Mouse (Mus musculus): ENCODE measurements around the gene Asap3. TPM values are rescaled to one million over a fixed set of nuclear protein-coding genes. Genes with fewer than 3 reads are reported as not detected.
A peak's percentile ranks its signal among the peaks of the same experiment; 100 is the strongest.

The Asap3 gene
- polyA plus RNA-seq, 1 experiment from 2014 or later = 5.3 TPM

GRCm38 (mm10) chr4:136281097-136281496 lies 74.9 kb downstream of the Asap3 start:
- Histone ChIP-seq H3K4me3 (no peak overlapping the region), H3K36me3 (replicated peaks) (no peaks in the 10 kb centered on the region), H3K27me3 (replicated peaks; ENCODE audit: low read depth, poor library complexity, severe bottlenecking) (0 out of 2 replicates have a peak, but pooled peaks cover 9% of the 10 kb centered on the region), H3K4me1 (peaks cover 36% of the 10 kb centered on the region), H3K27ac (replicated peaks) (no peak overlapping the region), H3K9me3 (no peaks in the 10 kb centered on the region)
- 86% methylated on average over 8 of the region's 8 CpGs for WGBS
- no peak for DNase-seq (ENCODE audit: low spot score)

- Histone ChIP-seq H3K4me3 (no peak overlapping the region), H3K36me3 (replicated peaks) (no peaks in the 10 kb centered on the region), H3K9me3 (no peaks in the 10 kb centered on the region), H3K27me3 (replicated peaks; ENCODE audit: low read depth, poor library complexity, severe bottlenecking) (0 out of 2 replicates have a peak, but pooled peaks cover 4% of the 10 kb centered on the region), H3K4me1 (peaks cover 42% of the 10 kb centered on the region), H3K27ac (replicated peaks) (peak overlapping the region; percentile 49)
- DNase-seq (ENCODE audit: low spot score) = no peak
- WGBS = 57% methylated on average over 9 of the region's 9 CpGs
Observed at GRCm38 (mm10) chr4:136281611-136282010, 75.4 kb downstream of the Asap3 start.

- WGBS = 23% methylated on average over 10 of the region's 10 CpGs
- Histone ChIP-seq H3K27me3 (replicated peaks; ENCODE audit: low read depth, poor library complexity, severe bottlenecking) (0 out of 2 replicates have a peak, but pooled peaks cover 3% of the 10 kb centered on the region), H3K36me3 (replicated peaks) (peaks cover 8% of the 10 kb centered on the region), H3K4me1 (peaks cover 54% of the 10 kb centered on the region), H3K27ac (replicated peaks) (peak overlapping the region; percentile 82), H3K4me3 (no peak overlapping the region), H3K9me3 (no peaks in the 10 kb centered on the region)
- DNase-seq (ENCODE audit: low spot score) = peak; percentile 35
Observed at GRCm38 (mm10) chr4:136282621-136283480, 76.7 kb downstream of the Asap3 start.

- Histone ChIP-seq H3K9me3 (peaks cover 6% of the 10 kb centered on the region), H3K36me3 (replicated peaks) (peaks cover 17% of the 10 kb centered on the region), H3K27ac (replicated peaks) (peak overlapping the region; percentile 82), H3K4me1 (peaks cover 54% of the 10 kb centered on the region), H3K4me3 (no peak overlapping the region), H3K27me3 (replicated peaks; ENCODE audit: low read depth, poor library complexity, severe bottlenecking) (peaks cover 10% of the 10 kb centered on the region)
- DNase-seq (ENCODE audit: low spot score) = peak; percentile 28
- WGBS = 20% methylated on average over 2 of the region's 2 CpGs
Observed at GRCm38 (mm10) chr4:136283783-136284182, 77.6 kb downstream of the Asap3 start.

- H3K4me3 ChIP-seq = peak within 1 kb of the TSS; percentile 67
- peaks cover 9% of the 10 kb centered on the region for H3K9me3 ChIP-seq
- DNase-seq (ENCODE audit: low spot score) = no peak
- H3K27ac ChIP-seq (replicated peaks) = peak within 1 kb of the TSS; percentile 93
- H3K4me1 ChIP-seq = peaks cover 54% of the 10 kb centered on the region
- 64% methylated on average over 5 of the region's 5 CpGs for WGBS
- H3K27me3 ChIP-seq (replicated peaks; ENCODE audit: low read depth, poor library complexity, severe bottlenecking) = peaks cover 16% of the 10 kb centered on the region
- H3K36me3 ChIP-seq (replicated peaks) = peaks cover 24% of the 10 kb centered on the region
Observed at GRCm38 (mm10) chr4:136284455-136284854, 78.3 kb downstream of the Asap3 start, which contains the start of gene Zfp46. Zfp46 (plus strand) TSS chr4:136284683.

- WGBS = 42% methylated on average over 6 of the region's 6 CpGs
- Histone ChIP-seq H3K27ac (replicated peaks) (peak overlapping the region; percentile 93), H3K36me3 (replicated peaks) (peaks cover 28% of the 10 kb centered on the region), H3K4me3 (peak overlapping the region; percentile 67), H3K27me3 (replicated peaks; ENCODE audit: low read depth, poor library complexity, severe bottlenecking) (peaks cover 21% of the 10 kb centered on the region), H3K4me1 (peaks cover 55% of the 10 kb centered on the region), H3K9me3 (peaks cover 9% of the 10 kb centered on the region)
- DNase-seq (ENCODE audit: low spot score) = no peak
Observed at GRCm38 (mm10) chr4:136284891-136285290, 78.7 kb downstream of the Asap3 start.

GRCm38 (mm10) chr4:136285348-136285810 lies 79.2 kb downstream of the Asap3 start:
- H3K36me3 ChIP-seq (replicated peaks) = peaks cover 33% of the 10 kb centered on the region
- peaks cover 60% of the 10 kb centered on the region for H3K4me1 ChIP-seq
- H3K4me3 ChIP-seq = peak overlapping the region; percentile 67
- H3K27ac ChIP-seq (replicated peaks) = peak overlapping the region; percentile 93
- peak; percentile 95 for DNase-seq (ENCODE audit: low spot score)
- H3K27me3 ChIP-seq (replicated peaks; ENCODE audit: low read depth, poor library complexity, severe bottlenecking) = peaks cover 26% of the 10 kb centered on the region
- H3K9me3 ChIP-seq = peaks cover 9% of the 10 kb centered on the region
- under 1% methylated on average over 25 of the region's 25 CpGs for WGBS

GRCm38 (mm10) chr4:136285811-136286371 lies 79.7 kb downstream of the Asap3 start:
- H3K36me3 ChIP-seq (replicated peaks) = peaks cover 38% of the 10 kb centered on the region
- WGBS = under 1% methylated on average over 29 of the region's 29 CpGs
- peaks cover 65% of the 10 kb centered on the region for H3K4me1 ChIP-seq
- peaks cover 13% of the 10 kb centered on the region for H3K9me3 ChIP-seq
- peak; percentile 97 for DNase-seq (ENCODE audit: low spot score)
- peak overlapping the region; percentile 93 for H3K27ac ChIP-seq (replicated peaks)
- H3K4me3 ChIP-seq = peak overlapping the region; percentile 67
- peaks cover 31% of the 10 kb centered on the region for H3K27me3 ChIP-seq (replicated peaks; ENCODE audit: low read depth, poor library complexity, severe bottlenecking)

- peaks cover 31% of the 10 kb centered on the region for H3K4me1 ChIP-seq
- H3K27ac ChIP-seq (replicated peaks) = no peak overlapping the region
- H3K36me3 ChIP-seq (replicated peaks) = peaks cover 80% of the 10 kb centered on the region
- H3K27me3 ChIP-seq (replicated peaks; ENCODE audit: low read depth, poor library complexity, severe bottlenecking) = peaks cover 39% of the 10 kb centered on the region
- H3K9me3 ChIP-seq = peaks cover 13% of the 10 kb centered on the region
- 31% methylated on average over 66 of the region's 66 CpGs for WGBS
- DNase-seq (ENCODE audit: low spot score) = peak; percentile 28
- H3K4me3 ChIP-seq = peak overlapping the region; percentile 40
Observed at GRCm38 (mm10) chr4:136289918-136290780, 84.0 kb downstream of the Asap3 start.

- Histone ChIP-seq H3K4me1 (peaks cover 29% of the 10 kb centered on the region), H3K9me3 (peaks cover 13% of the 10 kb centered on the region), H3K27ac (replicated peaks) (no peak overlapping the region), H3K4me3 (peak overlapping the region; percentile 40), H3K27me3 (replicated peaks; ENCODE audit: low read depth, poor library complexity, severe bottlenecking) (peaks cover 39% of the 10 kb centered on the region), H3K36me3 (replicated peaks) (peaks cover 81% of the 10 kb centered on the region)
- peak; percentile 14 for DNase-seq (ENCODE audit: low spot score)
- WGBS = 54% methylated on average over 39 of the region's 39 CpGs
Observed at GRCm38 (mm10) chr4:136290781-136291595, 84.8 kb downstream of the Asap3 start.

- Histone ChIP-seq H3K4me3 (no peak overlapping the region), H3K4me1 (peaks cover 23% of the 10 kb centered on the region), H3K27ac (replicated peaks) (no peak overlapping the region), H3K27me3 (replicated peaks; ENCODE audit: low read depth, poor library complexity, severe bottlenecking) (peaks cover 39% of the 10 kb centered on the region), H3K36me3 (replicated peaks) (peaks cover 81% of the 10 kb centered on the region), H3K9me3 (peaks cover 13% of the 10 kb centered on the region)
- 92% methylated on average over 6 of the region's 6 CpGs for WGBS
- no peak for DNase-seq (ENCODE audit: low spot score)
Observed at GRCm38 (mm10) chr4:136291692-136292091, 85.5 kb downstream of the Asap3 start.
